Mouse (Mus musculus): ENCODE measurements at regions not wholly inside any gene's neighbourhood (a gene's known extent, or its start where the extent isn't known, plus 50 kb on each side); places are given as distances from the start of the nearest gene placed in this dataset.

GRCm38 (mm10) chr15:51558215-51558614, 2326.5 kb upstream of the Gm7489 start:
- no peak for DNase-seq (ENCODE audit: low spot score)

GRCm38 (mm10) chr15:51565543-51565942, 2319.2 kb upstream of the Gm7489 start:
- DNase-seq (ENCODE audit: low spot score): no peak

DNA sequence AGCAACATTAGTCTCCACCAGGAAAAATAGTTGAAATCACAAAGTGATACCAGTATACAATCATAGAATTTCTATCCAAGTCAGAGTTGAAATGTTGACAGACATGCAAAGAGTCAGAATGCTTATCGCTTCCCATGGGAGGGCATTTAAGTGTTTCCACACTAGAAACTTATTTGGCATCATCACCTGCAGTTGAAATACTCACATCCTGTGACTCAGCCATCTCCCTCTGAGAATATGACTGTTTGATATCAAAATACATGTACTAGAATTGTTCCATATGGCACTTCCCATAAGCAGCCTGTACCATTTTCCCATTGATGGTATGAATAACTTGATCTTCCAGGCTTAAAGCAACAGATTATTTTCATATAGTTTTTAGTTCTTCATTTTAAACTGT, 2314.1 kb upstream of the Gm7489 start:
- DNase-seq (ENCODE audit: low spot score): no peak

DNA sequence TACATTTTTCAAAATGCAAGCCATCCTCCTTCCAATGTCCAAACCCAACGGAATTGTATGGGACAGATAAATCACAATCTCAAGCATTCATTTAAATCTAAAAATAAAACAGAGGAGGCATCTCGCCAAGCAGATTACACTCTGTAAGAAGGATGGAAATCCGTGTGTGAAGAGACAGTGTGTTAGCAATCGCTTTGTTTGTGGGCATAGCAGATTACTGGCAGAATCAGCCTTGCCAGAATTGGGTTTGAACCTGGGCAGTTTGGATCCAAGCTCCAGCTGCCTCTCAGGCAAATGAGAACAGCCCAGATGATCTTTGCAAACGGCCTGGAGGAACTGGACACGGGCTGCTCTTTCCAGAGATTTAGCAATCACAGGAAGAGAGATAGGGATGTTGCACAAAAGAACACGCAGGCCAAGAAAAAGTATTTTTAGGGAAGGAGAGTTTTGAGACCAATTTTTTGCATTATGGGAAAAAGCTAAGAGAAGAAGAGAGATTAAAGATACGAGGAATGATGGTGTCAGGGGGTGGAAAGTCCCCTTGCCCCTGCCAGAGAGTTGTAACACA, 2310.1 kb upstream of the Gm7489 start:
- peak; percentile 65 for DNase-seq (ENCODE audit: low spot score)

- no peak for DNase-seq (ENCODE audit: low spot score)
These were observed 2301.1 kb upstream of the Gm7489 start for GRCm38 (mm10) chr15:51583636-51584035.

- DNase-seq (ENCODE audit: low spot score): peak; percentile 15
These were observed 2298.6 kb upstream of the Gm7489 start for GRCm38 (mm10) chr15:51586146-51586545.

DNA sequence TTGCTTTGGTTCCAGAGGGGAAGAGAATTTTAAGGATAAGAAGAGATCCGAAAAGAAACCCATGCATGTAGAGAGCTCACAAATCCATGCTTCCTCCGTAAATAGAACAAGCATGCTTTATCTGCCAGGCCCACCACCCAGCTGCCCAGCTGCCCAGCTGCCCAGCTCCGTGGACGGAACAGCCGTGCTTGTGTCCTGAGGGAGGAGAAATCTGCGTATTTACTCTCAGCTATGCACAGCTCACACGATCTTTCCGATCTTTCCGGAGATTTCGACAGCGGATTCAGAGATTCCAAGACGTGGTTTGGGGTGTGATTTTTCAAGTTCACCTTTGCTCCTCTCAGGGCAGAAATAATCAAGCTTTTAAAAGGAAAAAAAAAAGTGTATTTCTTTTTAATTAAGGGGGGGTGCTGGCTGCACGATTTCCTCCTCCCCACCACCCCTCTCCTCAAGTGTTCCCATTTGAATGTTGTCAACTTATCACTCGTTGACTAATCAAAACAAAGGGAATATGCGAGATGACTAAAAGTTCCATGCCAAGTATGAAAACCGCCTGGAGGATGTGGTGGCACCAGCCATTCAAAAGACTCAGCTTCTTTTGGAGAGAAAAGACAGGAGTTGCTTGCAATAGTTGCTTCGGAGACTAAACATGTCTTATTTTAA, 2293.2 kb upstream of the Gm7489 start:
- no peak for DNase-seq (ENCODE audit: low spot score)

- DNase-seq (ENCODE audit: low spot score): peak; percentile 75
These were observed 2292.7 kb upstream of the Gm7489 start for GRCm38 (mm10) chr15:51592069-51592435.

DNA sequence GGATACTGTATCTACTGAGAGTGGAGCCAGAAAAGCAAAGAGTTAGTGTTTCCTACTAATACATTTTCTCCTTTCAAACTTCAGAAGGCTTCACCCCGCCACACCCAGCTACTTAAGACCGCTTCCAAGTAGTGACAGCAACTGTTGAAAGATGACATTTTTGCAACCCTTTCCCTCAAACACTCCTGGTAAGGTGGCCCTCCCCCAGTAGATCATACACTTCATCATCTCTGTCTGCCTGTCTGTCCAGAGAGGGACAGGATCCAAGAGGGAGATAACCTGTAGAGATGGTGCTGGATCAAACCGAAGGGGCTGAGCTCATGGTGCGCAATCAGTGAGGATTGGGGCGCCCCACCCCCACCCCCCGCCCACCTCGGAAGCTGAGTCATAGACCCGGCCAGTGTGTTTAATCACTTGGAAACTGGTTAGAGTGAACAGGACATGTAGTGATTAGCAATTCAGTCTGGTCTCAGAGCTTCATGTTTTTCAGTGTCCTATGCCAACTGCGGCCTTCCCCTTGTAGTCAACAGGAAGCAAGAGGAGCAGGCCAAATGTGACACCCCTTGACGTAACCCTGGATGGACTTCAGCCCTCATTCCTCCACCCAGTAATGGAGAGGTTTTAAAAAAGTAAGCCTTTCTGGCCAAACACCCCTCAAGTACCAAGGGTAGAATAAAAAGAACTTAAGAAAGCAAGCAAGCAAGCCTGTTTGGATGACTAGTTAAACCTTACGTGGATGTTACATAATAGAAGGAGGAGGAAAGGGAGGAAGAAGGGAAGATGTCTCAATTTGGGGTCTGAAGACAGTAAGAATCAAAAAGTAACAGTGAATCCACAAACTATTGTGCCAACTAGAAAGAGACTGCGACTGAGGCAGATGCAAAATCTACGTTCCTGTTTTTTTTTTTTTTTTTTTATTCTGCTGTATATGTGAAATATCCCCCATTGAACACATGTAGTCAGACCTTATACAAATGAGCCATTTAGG, 2291.9 kb upstream of the Gm7489 start:
- peak; percentile 85 for DNase-seq (ENCODE audit: low spot score)

GRCm38 (mm10) chr15:51594060-51594459, 2290.6 kb upstream of the Gm7489 start:
- no peak for DNase-seq (ENCODE audit: low spot score)

DNA sequence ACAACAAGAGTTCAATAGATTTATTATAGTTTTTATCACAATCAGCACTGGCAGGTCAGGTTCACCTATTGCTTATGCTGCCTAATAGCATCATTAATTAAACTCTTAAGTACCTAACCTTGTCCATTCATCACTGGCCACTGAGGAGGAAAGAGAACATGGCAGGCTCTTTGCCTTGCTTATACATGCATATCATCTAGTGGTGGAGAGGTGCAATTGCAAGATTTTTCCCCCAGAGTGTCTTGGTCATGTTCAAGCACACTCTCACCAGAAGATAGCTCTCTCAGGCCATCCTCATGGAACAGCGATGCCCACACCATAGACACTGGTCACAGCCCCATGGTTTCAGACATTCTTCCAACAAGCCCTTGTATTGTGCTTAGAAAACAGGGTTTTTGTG, 2289.1 kb upstream of the Gm7489 start:
- peak; percentile 41 for DNase-seq (ENCODE audit: low spot score)

DNA sequence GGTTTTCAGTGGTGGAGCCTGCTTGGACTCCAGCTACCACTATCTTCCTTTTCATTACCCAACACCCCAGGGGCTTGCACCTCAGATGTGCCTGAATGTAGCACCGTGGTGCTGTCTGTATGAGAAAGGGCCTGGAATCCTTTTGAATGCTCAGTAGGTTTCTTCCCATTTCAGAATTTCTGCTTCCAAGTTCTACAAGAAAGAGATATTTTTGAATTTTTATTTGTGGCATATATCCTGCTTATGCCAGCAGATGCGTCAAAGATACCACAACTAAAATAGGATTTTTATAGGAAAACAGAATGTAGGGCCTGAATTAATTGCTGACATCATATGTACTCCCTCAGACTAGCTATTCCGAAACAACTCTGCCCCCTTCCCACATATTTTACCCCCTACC, 2286.9 kb upstream of the Gm7489 start:
- DNase-seq (ENCODE audit: low spot score): no peak

- no peak for DNase-seq (ENCODE audit: low spot score)
These were observed 2283.4 kb upstream of the Gm7489 start for GRCm38 (mm10) chr15:51601128-51601855.

DNA sequence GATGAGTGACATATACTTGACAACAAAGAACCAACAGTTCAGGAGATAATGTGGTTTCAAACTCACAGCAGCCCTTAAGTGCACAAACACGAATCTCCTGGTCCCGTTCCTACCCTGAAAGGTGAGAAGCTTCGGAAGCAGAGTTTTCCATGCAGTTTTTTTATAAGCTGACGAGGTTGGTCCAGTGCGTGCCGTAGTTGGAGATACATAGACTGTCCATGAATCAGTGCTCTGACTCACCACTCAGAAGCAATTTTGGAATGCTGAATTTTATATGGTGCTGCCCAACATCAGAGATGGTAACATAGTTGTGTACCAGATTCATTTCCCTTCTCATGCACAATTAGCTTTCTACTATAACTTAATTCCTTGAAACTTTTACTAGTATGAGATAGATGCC, 2263.3 kb upstream of the Gm7489 start:
- no peak for DNase-seq (ENCODE audit: low spot score)

DNA sequence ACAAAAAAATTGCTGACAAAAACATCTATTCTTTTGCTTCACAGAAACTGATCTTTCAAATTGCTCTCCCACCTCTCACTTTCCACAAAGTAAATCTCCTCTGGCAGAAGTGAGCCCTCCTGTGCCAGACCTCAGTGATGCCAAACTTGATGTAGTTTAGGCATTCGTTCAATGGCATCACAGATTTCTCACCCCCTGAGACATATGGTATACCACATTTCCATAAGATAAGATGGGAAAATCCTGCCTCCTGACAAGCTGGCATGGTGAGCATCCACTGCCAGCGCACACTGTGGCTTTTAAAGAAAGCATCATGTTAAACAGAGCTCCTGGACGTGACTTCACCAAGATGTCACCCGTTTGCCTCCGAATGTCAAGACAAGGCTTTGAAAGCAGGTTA, 2257.2 kb upstream of the Gm7489 start:
- no peak for DNase-seq (ENCODE audit: low spot score)

DNA sequence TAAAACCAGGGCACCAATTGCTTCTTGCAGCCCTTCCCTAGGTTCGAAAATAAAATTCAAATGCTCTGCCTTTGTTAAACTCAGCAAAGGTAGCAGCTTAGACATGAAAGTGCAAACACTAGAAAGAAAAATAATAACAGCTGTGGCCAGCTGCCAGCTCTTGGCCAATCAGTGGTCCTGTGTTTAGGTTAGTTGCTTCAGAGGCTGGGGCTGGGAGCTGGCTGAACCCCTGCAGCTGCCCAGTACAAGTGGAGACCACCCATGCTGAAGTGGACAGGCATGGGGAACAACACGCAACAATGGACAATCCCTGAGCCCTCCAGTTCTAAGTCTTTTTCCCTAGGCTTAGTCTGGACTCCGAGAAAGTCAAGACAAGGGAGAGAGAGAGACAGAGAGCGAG, 2256.2 kb upstream of the Gm7489 start:
- no peak for DNase-seq (ENCODE audit: low spot score)

GRCm38 (mm10) chr15:51631881-51632280, 2252.8 kb upstream of the Gm7489 start:
- DNase-seq (ENCODE audit: low spot score): no peak

GRCm38 (mm10) chr15:51633068-51633467, 2251.6 kb upstream of the Gm7489 start:
- no peak for DNase-seq (ENCODE audit: low spot score)

- DNase-seq (ENCODE audit: low spot score): no peak
These were observed 2250.0 kb upstream of the Gm7489 start for GRCm38 (mm10) chr15:51634726-51635125.

- no peak for DNase-seq (ENCODE audit: low spot score)
These were observed 2249.4 kb upstream of the Gm7489 start for GRCm38 (mm10) chr15:51635129-51635920.

GRCm38 (mm10) chr15:51637570-51637969, 2247.1 kb upstream of the Gm7489 start:
- no peak for DNase-seq (ENCODE audit: low spot score)
